Mouse (Mus musculus): ENCODE measurements around the gene Snrpb.

The Snrpb gene

DNA sequence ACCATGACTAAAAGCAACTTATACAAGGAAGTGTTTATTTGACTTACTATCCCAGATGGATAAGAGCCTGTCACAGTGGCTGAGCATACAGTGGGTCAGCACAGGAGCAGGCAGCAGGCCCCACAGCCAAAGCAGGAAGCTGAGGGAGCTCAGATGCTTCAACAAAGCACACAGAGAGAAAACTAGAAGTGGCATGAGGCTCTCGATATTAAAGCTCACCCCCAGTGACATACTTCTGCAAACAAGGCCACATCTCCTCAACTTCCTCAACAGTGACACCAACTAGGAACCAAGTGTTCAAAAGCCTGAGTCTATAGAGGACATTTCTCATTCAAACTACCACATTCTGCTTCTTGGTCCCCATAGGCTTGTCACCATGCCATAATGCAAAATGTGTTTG is 49.5 kb downstream of the Snrpb start:
- DNase-seq: no peak

DNA sequence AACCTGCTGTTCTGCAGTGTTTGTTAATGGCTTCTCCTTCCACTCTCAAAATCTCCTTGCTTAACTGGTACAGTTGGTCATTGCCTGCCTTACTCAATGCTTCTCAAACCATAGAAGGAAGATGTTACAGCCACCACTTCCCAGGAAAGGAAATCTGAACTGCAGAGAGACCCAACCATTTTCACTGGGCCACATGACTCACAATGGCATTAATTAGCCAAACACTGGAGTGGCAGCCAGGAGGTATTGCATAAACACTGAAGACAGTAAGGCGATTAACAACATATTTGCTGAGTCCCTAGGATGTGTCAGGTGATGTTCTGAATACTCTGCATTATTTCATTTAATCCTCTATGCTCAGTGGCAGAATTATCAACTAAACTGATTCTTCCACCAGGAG is 53.1 kb downstream of the Snrpb start:
- no peak for DNase-seq

DNA sequence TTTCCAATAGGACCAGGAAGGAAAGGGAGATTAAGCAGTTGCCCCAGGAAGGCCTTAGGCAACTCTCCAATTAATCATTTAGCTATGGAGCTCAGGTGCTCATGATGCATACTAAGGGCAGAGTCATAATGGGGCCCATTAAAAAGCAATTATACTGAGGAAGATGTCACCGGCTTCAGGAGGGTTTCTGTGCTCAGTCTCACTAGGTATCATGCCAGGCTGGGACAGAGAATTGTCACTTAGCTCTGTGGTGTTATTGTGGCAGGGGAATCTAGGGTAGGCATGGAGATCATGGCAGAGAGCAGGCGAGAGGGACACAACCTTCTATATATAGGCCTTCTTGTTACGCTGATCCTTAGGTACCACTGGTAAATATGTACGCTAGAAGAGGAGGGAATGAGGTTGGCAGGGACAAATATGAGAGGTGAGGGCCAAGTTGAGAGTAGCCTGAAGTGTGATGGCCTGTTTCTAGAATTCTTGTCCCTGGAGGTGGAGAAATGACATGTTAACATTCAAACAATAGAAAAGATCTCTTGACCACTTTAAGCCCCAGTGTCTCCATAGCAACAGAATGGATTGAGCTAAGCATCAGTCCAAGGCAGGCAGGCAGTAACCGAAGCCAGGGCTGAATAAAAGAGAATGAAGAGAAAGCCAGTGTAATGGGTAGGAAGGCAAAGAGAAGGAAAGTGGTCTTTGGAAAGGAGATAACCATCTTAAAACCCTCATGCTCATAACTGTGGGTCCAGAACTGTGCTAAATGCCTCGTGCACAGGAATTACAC is 53.7 kb downstream of the Snrpb start:
- DNase-seq: no peak

Data from kidney, adult 8-10 months (tissue).